Mouse (Mus musculus): ENCODE measurements around the gene Tmem52. TPM values are rescaled to one million over a fixed set of nuclear protein-coding genes. Genes with fewer than 3 reads are reported as not detected.
A peak's percentile ranks its signal among the peaks of the same experiment; 100 is the strongest.
"Not testable (repeated sequence)": the region's sequence is repeated elsewhere in the genome, so short reads cannot be mapped to it uniquely, and the experiment has no call there.

Tmem52 gene
- polyA plus RNA-seq (2011; ENCODE audit: insufficient read depth, insufficient read length, low read depth, missing spikeins), result 0.76 TPM in 1 of 2 replicates, not detected in the other

DNA sequence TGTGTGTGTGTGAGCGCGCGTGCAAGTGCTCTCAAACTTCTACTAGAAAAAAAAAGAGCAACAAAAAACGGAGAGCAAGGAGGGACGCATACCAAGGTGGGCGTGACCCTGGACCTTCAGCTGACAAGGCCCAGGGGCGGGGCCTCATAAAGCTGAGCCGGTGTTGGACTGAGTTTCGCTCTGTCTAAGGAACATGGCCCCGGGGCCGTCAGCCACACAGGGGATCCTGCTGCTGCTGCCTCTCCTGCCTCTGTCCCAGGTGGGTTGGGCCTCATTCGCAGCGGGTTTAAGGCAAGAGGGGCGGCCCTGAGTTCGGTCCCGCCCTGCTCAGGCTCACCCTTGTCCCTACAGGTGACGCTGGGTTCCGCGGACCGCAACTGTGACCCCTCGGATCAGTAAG lies at the start of gene Tmem52:
Tmem52 (plus strand) TSS at position 163 of the 400 bp plus-strand sequence.
- Histone ChIP-seq H3K27ac (ENCODE audit: insufficient read depth, low read length) (no peak within 1 kb of the TSS), H3K9me3 (replicated peaks; ENCODE audit: control insufficient read depth, insufficient read depth, low read length, poor library complexity, severe bottlenecking) (no peaks in the 10 kb centered on the region), H3K9ac (ENCODE audit: low read depth, poor library complexity, severe bottlenecking) (no peak within 1 kb of the TSS), H3K36me3 (ENCODE audit: control insufficient read depth, insufficient read depth, low read length, poor library complexity, severe bottlenecking) (no peaks in the 10 kb centered on the region), H3K27me3 (ENCODE audit: control insufficient read depth, insufficient read depth, low read length, poor library complexity, severe bottlenecking) (no peaks in the 10 kb centered on the region), H3K4me1 (ENCODE audit: control insufficient read depth, insufficient read depth, low read length) (no peaks in the 10 kb centered on the region), H3K4me3 (ENCODE audit: low read depth, low read length) (peak within 1 kb of the TSS; percentile 49)
- TF ChIP-seq CTCF (IDR thresholded peaks at IDR 0.05; ENCODE audit: low read depth, low read length) (no peak), EP300 (IDR thresholded peaks at IDR 0.05; ENCODE audit: insufficient read depth, low read depth, low read length) (0 out of 2 replicates have a peak, but pooled peaks have one; percentile 2), POLR2A (IDR thresholded peaks at IDR 0.05; ENCODE audit: insufficient read depth, low read length) (no peak)

DNA sequence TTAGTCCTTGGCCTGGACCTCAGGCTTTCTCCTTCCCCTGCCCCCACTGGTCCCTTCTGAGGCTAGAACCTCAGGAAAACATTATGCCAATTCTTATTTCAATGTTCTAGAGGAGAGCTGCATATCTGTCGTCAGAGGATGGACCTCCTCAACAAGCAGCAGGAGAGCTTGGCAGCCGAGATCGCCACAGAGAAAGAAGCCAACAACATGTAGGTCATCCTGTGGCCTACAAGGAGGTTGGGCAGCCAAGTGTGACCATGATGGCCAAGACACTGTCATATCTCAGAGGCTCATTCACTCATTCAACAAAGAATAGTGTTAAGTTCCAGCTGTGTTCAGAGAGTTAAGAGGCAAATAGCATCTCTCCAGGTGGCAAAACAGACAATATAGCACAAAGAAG lies 48.8 kb upstream of the Tmem52 start:
- no peaks in the 10 kb centered on the region for H3K9me3 ChIP-seq (replicated peaks; ENCODE audit: control insufficient read depth, insufficient read depth, low read length, poor library complexity, severe bottlenecking)
- no peaks in the 10 kb centered on the region for H3K4me1 ChIP-seq (ENCODE audit: control insufficient read depth, insufficient read depth, low read length)
- H3K4me3 ChIP-seq (ENCODE audit: low read depth, low read length), result no peak overlapping the region
- no peaks in the 10 kb centered on the region for H3K27me3 ChIP-seq (ENCODE audit: control insufficient read depth, insufficient read depth, low read length, poor library complexity, severe bottlenecking)
- H3K36me3 ChIP-seq (ENCODE audit: control insufficient read depth, insufficient read depth, low read length, poor library complexity, severe bottlenecking), result no peaks in the 10 kb centered on the region
- H3K27ac ChIP-seq (ENCODE audit: insufficient read depth, low read length), result no peak overlapping the region
- TF ChIP-seq POLR2A (IDR thresholded peaks at IDR 0.05; ENCODE audit: insufficient read depth, low read length) (no peak), CTCF (IDR thresholded peaks at IDR 0.05; ENCODE audit: low read depth, low read length) (no peak)
- no peak overlapping the region for H3K9ac ChIP-seq (ENCODE audit: low read depth, poor library complexity, severe bottlenecking)

DNA sequence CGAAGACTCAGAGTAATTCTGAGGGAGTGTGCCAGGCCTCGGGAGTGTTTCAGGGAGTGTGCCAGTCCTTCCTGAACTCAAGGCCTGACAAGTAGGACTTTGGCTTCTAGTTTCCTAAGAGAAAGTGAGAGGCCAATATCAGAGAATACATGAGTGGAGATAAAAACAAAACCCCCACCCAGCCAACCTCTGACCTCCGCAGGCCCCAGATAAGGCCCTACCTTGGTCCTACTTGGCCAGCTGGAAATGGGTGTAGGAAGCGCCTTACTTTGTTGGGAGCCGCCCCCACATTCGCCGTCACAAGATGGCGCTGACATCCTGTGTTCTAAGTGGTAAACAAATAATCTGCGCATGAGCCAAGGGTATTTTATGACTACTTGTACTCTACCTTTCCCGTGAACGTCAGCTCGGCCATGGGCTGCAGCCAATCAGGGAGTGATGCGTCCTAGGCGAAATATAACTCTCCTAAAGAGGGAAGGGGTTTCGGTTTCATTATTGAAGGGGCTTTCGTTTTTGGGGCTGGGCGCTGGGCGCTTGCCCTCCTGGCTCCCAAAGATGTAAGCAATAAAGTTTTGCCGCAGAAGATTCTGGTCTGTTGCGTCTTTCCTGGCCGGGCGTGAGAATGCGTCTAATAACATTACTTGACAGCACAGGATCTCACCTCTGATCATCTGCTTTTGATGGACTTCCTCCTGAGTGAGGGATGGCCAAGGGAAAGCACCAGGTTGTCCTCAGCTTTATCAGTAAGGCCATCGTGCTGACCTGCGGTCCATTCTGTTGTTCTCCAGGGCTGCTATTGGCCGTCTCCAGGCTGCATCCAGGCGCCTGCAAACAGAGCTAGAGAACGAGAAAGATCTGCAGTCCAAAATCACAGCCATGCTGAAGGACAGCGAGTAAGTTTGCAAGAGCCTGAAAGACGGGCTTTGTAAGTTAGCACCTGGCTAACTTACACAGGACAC lies 47.2 kb upstream of the Tmem52 start:
- not testable (repeated sequence) for H3K27ac ChIP-seq (ENCODE audit: insufficient read depth, low read length); H3K4me3 ChIP-seq (ENCODE audit: low read depth, low read length); H3K4me1 ChIP-seq (ENCODE audit: control insufficient read depth, insufficient read depth, low read length); H3K27me3 ChIP-seq (ENCODE audit: control insufficient read depth, insufficient read depth, low read length, poor library complexity, severe bottlenecking); H3K36me3 ChIP-seq (ENCODE audit: control insufficient read depth, insufficient read depth, low read length, poor library complexity, severe bottlenecking); H3K9me3 ChIP-seq (replicated peaks; ENCODE audit: control insufficient read depth, insufficient read depth, low read length, poor library complexity, severe bottlenecking); H3K9ac ChIP-seq (ENCODE audit: low read depth, poor library complexity, severe bottlenecking)

DNA sequence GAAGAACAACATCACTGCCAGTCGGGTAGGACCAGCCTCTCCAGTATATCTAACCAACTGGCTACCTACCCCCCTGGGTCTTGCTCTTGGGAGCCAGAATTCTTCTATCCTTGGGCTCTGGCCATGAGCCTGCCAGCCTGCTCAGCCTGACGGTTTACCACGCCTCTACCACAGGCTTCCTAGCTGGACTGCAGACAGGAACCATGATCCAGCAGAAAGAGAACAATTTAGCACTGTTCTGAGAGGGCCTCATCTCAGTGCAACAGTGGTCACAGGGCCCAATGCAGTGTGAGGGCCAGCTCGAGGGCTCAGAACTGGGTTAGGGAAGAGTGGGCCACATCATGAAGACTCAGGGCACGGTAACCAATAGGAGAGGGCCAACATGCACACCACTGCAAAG lies 44.9 kb upstream of the Tmem52 start:
- Histone ChIP-seq H3K36me3 (ENCODE audit: control insufficient read depth, insufficient read depth, low read length, poor library complexity, severe bottlenecking) (no peaks in the 10 kb centered on the region), H3K4me1 (ENCODE audit: control insufficient read depth, insufficient read depth, low read length) (no peaks in the 10 kb centered on the region), H3K9me3 (replicated peaks; ENCODE audit: control insufficient read depth, insufficient read depth, low read length, poor library complexity, severe bottlenecking) (no peaks in the 10 kb centered on the region), H3K4me3 (ENCODE audit: low read depth, low read length) (no peak overlapping the region), H3K9ac (ENCODE audit: low read depth, poor library complexity, severe bottlenecking) (no peak overlapping the region), H3K27ac (ENCODE audit: insufficient read depth, low read length) (no peak overlapping the region), H3K27me3 (ENCODE audit: control insufficient read depth, insufficient read depth, low read length, poor library complexity, severe bottlenecking) (no peaks in the 10 kb centered on the region)
- TF ChIP-seq CTCF (IDR thresholded peaks at IDR 0.05; ENCODE audit: low read depth, low read length) (no peak), EP300 (IDR thresholded peaks at IDR 0.05; ENCODE audit: insufficient read depth, low read depth, low read length) (no peak), POLR2A (IDR thresholded peaks at IDR 0.05; ENCODE audit: insufficient read depth, low read length) (no peak)

DNA sequence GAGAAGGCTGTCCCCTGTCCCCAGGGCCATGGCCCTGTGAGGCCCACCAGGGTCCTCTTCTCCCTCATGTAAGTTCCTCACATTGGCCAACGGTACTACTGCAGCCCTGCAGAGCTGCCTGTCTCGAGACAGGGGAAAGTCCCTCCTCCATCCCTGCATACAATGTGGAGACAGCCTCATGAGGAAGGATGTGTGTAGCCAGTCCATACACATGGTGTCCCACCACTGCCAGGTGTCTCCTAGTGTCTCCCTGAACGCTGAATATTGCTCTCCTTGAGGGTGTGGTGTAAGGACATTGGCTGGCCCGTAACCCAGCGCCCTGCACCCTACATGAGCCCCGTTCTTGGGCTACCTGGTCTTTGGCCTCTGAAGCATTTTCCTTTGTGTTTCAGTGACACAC lies 42.6 kb upstream of the Tmem52 start:
- TF ChIP-seq EP300 (IDR thresholded peaks at IDR 0.05; ENCODE audit: insufficient read depth, low read depth, low read length), result no peak
- no peak for TF ChIP-seq POLR2A (IDR thresholded peaks at IDR 0.05; ENCODE audit: insufficient read depth, low read length)
- TF ChIP-seq CTCF (IDR thresholded peaks at IDR 0.05; ENCODE audit: low read depth, low read length), result no peak
- Histone ChIP-seq H3K9me3 (replicated peaks; ENCODE audit: control insufficient read depth, insufficient read depth, low read length, poor library complexity, severe bottlenecking) (no peaks in the 10 kb centered on the region), H3K4me1 (ENCODE audit: control insufficient read depth, insufficient read depth, low read length) (no peaks in the 10 kb centered on the region), H3K27me3 (ENCODE audit: control insufficient read depth, insufficient read depth, low read length, poor library complexity, severe bottlenecking) (no peaks in the 10 kb centered on the region), H3K9ac (ENCODE audit: low read depth, poor library complexity, severe bottlenecking) (no peak overlapping the region), H3K4me3 (ENCODE audit: low read depth, low read length) (no peak overlapping the region), H3K27ac (ENCODE audit: insufficient read depth, low read length) (no peak overlapping the region), H3K36me3 (ENCODE audit: control insufficient read depth, insufficient read depth, low read length, poor library complexity, severe bottlenecking) (no peaks in the 10 kb centered on the region)

DNA sequence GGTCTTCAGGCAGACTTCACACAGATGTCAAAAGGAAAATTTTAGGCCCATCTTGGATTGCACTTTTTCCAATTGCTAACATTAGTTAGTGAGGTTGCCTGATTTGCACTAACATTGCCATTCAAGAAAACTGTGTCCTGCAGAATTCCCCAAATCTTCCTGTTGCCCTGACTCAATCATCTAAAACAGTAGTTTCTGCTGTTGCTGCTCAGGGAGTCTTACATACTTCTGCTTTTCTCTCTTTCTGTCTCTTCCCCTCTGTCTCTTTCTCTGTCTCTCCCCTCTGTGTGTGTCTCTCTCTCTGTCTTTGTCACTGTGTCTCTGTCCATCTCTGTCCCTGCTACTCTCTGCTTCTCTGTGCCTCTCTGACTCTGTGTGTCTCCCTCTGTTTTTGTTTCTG lies 40.5 kb upstream of the Tmem52 start:
- H3K27ac ChIP-seq (ENCODE audit: insufficient read depth, low read length), result no peak overlapping the region
- H3K27me3 ChIP-seq (ENCODE audit: control insufficient read depth, insufficient read depth, low read length, poor library complexity, severe bottlenecking), result no peaks in the 10 kb centered on the region
- no peaks in the 10 kb centered on the region for H3K9me3 ChIP-seq (replicated peaks; ENCODE audit: control insufficient read depth, insufficient read depth, low read length, poor library complexity, severe bottlenecking)
- no peak overlapping the region for H3K9ac ChIP-seq (ENCODE audit: low read depth, poor library complexity, severe bottlenecking)
- no peaks in the 10 kb centered on the region for H3K36me3 ChIP-seq (ENCODE audit: control insufficient read depth, insufficient read depth, low read length, poor library complexity, severe bottlenecking)
- H3K4me1 ChIP-seq (ENCODE audit: control insufficient read depth, insufficient read depth, low read length), result no peaks in the 10 kb centered on the region
- no peak overlapping the region for H3K4me3 ChIP-seq (ENCODE audit: low read depth, low read length)
- no peak for TF ChIP-seq CTCF (IDR thresholded peaks at IDR 0.05; ENCODE audit: low read depth, low read length)
- no peak for TF ChIP-seq POLR2A (IDR thresholded peaks at IDR 0.05; ENCODE audit: insufficient read depth, low read length)
- TF ChIP-seq EP300 (IDR thresholded peaks at IDR 0.05; ENCODE audit: insufficient read depth, low read depth, low read length), result no peak
